Mouse (Mus musculus): ENCODE data around the gene Htra3.

Gene Htra3

DNA sequence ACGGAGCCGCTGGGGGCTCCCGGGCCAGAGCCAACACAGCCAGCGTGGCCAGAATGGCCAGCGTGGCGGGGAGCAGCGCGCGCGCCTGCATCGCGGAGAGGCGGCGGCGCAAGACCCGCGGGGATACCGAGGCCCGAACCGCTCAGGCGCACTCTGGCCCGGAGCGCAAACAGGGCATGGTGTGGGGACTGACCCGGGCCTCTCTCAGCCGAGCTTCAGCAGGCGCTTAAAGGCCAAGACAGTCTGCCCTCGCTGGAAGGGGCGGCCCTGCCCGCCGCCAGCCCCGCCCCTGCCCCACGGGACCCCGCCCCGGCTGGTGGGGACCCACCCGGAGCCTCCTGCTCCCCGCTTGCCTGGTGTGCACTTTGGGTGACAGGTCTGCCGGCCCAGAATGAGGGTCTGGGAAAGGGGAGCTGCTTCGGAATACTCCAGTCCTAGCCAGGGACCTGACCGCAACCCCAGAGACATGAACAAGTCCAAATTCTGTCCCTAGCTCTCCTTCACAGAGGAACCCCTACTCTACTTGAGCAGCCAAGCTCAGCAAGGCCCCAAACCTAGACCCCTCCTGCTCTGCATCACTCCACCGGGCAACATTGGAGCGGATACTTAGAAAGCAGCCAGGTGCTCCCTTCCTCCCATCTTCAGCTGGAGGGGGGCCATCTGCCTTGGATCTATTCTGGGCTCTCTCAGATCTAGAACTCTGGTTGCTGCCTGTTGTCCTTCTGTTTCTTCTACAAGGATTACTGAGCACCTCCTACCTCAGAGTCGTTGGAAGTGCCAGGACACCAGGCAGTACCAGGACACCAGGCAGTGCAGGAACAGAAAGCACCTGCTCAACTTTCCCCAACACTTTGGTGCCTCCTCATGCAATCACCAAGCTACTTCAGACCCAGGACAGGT, at the start of gene Htra3:
TSS of gene Htra3 (minus strand) at position 527 of the 900 bp plus-strand sequence.
- DNase-seq (ENCODE audit: low read depth) = no peak

DNA sequence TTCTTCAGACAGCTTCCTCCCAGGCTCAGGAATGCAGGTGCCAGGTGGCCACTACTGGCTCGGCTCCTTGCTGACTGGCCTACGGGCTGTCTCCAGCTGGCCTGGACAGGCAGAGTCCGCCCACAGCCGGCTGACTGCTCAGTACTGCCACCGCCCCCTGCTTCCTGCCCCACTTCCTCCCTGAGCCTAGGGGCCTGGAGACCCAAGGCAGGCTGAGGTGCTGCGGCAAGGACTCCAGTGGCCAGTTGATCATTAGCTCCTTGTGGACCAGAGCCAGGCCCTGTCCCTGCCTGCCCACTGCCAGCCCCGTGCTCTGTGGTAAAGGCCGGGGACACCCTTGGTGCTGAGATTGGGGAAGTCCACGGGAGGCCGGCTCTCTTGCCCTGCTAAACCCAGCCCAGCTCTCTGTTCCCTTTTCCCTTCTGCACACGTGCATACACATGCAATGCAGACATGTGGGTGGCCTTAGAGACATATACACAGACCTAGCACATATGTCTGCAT, 49.4 kb upstream of the Htra3 start:
- DNase-seq (ENCODE audit: low read depth) = peak; percentile 79

DNA sequence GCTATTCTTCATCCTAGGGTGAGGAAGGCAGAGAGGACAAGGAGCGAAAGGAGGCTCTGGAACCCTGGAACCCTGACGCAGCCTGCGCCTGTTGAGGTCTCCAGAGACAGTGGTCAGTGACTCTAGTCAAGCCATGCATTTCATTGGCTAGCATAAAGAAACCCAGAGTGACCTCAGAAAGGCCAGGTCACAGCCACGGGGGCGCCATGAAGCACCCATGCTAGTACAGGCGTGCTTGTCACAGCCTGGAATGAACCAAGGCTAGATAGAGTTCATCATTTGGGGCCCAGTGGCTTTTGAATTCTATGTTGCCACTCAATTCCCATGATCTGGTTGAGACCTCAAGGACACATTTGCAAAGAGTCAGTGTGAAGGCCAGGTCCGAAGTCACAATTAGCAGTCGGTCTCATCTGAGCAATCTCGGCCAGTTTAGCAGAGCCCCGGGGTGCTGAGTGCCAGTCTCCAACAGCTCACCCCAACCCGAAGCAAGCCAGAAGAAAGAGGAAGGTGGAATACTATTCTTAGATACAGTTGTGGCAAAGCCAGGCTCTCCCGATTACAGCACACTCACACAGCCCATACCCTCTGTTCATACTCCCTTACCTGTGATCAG, 48.9 kb upstream of the Htra3 start:
- no peak for DNase-seq (ENCODE audit: low read depth)

DNA sequence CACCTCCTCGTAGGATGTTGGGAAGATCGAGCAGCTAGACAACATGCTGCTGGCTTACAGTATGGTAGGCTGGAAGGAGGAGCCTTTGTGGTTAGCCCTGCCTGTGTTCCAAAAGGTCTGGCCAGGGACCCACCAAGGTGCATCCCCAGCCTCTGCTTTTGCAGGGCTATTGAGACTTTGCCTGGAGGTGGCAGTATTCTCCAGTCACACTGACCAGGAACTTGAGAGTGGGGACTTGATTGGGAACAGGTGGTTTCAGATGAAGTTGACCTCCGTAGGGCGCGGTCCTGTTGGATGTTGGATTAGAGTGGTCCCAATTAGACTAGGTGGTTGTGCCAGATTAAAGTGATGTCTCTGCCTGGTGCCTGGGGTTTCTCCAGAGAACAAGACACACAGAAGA, 47.9 kb upstream of the Htra3 start:
- no peak for DNase-seq (ENCODE audit: low read depth)

DNA sequence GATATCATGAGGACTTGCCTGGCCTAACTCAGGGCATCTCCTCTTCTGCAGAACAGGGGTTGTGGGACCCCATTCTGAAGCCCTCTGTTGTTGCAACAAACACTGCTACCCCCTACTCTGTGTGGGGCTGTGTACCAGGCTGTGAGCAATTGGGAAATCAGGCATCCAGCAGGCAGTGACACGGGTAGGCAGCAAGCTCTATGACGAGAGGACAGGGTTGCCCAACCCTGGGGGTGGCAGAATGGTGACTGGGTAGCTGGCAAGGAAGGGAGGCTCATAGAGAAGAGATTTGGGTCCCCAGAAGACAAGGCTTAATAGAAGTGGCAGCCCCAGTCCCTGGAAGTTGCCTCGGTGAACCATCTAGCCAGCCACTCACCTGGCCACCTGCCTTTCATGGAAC, 46.3 kb upstream of the Htra3 start:
- DNase-seq (ENCODE audit: low read depth) = no peak

DNA sequence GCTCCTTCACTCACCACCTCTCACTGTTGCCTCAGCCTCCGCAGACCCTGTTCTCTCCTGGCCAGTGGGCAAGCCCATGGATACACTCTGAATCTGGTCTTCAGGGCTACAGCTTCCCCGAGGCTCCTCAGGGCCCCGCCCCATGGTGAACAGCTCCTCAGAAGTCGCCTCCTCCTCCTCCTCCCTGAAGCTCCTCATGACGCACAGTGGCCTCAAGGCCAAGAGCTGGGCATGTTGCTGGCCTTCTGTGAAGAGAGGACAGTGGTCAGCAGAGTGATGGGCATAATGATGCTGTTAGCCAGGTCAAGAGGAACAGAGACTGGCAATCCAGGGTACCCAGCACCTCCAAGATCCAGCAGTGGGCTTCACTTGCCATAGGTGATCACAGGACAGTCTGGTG, 44.3 kb upstream of the Htra3 start:
- DNase-seq (ENCODE audit: low read depth) = no peak

DNA sequence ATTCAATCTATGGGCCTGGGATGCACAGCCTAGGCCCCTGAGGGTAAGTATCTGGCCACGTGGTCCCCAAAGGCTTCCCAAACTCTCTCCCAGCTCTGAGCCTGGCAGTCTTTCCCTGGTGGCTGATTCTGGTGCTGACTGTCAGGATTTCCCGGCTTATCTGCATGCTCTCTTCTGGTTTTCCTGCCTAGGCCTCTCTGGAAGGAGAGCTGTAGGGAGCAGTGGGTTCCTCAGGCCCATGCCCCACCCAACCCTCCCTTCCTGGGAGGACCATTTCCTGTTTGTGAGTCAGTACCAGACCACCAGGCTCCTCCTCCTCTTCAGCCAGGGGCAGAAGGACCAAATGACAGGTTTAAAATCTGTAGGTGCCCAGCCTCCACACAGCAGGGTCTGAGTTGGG, 43.1 kb upstream of the Htra3 start:
- DNase-seq (ENCODE audit: low read depth) = peak; percentile 56

DNA sequence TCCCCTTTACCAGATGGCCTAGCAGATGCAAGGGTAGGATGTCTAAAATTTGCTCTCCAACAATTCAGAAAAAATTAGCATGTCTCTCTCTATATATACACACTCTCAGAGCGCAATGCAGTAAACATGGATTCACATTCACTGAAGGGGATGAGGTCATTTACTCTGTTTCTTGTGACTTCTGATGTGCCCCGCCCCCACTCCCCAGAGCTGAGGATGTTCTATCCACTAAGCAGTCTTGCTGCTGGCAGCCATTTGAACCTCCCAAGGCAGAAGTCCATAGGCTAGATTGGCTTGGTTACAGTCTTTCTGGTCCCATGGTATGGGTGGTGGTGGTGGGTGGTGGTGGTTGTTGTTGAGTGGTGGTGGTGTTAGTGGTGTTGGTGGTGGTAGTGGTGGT, 42.4 kb upstream of the Htra3 start:
- DNase-seq (ENCODE audit: low read depth) = no peak

DNA sequence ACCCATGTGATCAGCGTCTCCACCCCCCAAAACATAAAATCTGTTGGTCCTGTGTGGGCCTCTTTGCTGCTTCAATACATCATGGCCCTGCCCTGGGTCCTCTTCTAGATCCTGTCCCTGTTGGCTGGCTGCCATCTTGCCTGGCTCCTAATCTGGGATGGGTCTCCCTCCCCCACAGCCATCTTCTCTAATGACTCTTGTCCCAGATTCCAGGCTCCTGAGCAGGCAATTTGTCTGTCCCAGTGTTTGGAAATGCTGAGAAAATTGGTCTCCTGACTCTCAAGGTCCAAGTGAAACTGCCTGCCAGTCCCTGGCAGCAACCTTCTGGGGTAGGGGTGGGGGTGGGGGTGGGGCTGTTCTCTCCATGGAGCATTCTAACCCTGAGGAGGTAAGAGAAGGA, 40.3 kb upstream of the Htra3 start:
- DNase-seq (ENCODE audit: low read depth) = no peak

DNA sequence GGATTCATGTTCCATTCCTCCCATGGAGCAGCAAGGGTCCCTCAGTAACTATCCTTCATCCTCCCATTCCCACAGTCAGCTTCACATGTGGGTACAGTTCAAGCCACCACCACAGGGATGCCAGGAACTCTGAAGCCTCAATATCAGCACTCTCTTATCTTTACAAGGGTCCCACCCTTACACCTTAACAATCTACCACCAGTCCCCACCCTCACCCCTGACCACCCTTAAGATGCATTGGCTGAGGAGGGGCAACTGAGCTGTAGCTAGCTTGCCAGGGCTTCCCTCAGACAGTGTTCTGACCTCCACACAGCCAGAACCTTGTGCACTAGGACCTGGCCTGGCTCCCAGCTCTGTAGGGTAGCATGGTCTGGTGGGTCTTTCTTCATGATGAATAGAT, 39.8 kb upstream of the Htra3 start:
- no peak for DNase-seq (ENCODE audit: low read depth)

DNA sequence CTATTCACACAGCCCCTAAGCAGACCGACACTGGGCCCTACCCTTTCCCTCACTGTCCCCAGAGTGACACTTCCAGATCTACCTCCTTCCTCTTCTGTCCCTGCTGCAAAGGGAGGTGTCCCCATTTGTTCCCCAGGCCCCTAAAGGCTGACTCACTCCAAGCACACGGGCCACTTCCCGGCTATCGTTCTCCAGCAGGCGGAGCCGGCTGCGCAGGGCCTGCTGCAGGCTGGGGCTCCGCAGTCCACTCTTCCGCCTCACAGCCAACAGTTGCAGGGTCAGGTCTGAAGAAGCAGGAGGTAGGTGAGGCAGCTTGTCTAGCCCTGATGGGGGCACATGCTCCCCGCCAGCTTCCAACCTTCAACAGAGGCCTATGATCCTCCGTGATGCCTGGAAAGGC, 39.2 kb upstream of the Htra3 start:
- DNase-seq (ENCODE audit: low read depth) = no peak

DNA sequence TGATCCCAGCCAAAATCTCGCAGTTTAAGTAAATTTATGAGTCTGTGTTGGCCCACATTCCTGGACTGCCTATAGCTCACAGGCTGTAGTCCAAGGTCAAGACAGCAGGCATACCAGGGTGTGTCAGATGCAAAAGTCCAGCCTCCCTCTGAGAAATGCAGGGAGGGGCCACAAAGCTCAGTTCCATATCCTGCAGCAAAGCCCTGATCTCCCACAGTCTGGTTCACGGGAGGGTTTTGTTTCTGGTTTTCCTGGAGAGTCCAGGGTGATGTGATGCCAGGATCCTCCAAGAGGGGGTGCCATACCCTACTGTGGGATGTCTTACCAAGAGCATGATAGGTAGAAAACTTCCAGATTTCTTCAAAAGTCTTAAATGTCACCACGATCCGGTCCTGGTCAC, 38.4 kb upstream of the Htra3 start:
- DNase-seq (ENCODE audit: low read depth) = peak; percentile 42

DNA sequence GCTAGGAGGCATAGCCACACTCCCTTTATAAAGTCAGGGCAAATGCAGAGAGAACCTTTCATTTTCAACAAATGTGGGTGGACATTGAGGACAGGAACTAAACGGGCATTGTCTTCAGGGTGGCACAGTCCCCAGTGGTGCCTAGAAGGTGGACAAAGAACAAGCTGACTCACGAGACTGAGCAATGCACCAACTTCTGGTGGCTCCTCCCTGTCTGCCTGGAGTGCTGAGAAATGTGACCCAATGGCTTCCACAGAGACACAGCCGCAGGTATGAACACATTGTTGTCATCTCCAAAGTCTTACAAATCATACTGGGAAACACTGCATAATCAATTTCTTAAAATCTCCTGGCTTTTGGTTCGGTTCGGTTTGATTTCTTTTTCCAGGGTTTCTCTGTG, 37.9 kb upstream of the Htra3 start:
- DNase-seq (ENCODE audit: low read depth) = no peak

DNA sequence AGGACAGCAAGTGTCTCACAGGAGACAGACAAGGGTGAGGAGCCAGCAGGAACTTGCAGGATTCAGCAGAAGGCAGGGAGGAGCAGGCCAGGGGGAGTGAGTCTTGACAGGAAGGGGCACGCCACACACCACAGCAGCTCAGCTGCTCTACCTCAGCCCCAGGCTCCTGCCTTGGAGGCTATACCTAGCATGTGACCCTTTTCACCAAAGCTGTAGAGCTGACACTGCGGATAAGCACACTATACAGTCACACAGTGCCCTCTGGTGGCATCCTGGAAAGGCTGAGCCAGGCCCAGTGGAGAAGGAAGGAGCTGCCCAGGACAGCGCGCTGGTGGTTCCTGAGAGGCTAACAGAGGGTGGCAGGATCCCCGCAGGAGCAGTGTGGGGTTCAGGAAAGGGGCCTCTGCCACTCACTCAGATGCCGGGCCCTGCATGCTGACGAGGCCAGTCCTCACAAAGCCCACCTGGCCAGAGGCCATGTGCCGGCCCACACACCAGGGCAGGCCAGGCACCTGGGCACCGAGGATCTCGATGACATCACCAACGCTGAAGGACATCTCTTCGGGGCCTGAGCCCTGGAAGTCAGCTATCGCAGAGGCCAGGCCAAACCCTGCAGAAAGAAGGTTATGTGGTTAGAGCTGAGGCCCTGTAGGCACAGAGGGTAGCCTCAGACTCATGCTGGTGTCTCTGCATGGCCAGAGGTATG, 34.2 kb upstream of the Htra3 start:
- peak; percentile 87 for DNase-seq (ENCODE audit: low read depth)

DNA sequence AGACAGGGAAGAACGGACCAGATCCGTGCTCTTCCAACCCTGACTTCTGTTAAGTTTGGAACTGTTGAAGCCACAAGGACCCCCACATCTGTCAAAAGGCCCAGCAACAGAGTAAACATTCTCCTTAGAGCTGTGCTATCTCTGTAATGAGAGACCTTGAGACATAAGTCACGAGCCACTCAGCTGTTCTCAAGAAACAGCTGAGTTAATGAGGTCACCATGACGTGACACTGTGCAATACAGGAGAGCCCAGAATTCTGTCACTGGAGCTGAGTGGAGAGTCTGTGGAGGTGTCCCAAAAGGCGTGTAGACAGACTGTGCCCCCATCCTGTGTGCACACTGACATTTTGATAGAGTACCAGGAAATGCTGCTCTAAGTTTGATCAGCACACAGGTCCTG, 32.9 kb upstream of the Htra3 start:
- DNase-seq (ENCODE audit: low read depth) = no peak

DNA sequence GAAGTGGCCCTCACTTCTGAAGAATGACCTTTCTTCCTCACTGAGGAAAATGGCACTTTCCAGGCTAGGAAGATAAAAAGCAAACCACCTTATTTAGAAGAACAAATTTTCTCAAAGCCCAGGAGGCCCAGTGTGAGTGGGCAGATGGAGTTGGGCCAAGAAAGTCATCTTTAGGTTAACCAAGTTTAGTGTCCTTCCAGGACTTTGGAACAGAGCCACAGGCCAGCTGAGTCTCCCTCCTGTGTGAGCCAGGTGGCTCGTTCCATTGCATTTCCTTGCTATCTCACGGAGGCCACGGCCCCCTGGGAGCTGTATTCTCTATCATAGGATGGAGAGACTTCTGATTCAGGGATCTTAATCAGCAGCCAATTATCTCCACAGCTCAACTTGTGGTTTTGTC, 31.3 kb upstream of the Htra3 start:
- DNase-seq (ENCODE audit: low read depth) = no peak

DNA sequence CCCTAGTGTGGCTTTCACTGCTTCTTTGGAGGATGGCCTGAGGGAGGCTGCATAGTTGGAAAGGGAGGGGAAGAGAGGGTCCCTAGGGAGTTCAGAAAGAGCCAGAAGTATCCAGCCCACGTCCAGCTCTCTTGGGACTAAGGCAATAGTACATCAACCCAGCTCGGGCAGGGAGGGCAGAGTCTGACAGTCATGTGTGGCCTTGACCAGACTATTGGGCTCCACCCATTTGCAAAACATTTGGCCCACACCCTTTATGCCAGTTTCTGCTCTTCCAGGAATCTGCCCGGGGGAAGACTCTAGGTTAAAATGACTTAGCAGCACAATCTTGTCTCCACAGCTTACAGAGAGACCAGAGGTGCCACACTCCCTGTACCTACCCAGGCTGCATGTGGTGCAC, 30.9 kb upstream of the Htra3 start:
- DNase-seq (ENCODE audit: low read depth) = no peak

DNA sequence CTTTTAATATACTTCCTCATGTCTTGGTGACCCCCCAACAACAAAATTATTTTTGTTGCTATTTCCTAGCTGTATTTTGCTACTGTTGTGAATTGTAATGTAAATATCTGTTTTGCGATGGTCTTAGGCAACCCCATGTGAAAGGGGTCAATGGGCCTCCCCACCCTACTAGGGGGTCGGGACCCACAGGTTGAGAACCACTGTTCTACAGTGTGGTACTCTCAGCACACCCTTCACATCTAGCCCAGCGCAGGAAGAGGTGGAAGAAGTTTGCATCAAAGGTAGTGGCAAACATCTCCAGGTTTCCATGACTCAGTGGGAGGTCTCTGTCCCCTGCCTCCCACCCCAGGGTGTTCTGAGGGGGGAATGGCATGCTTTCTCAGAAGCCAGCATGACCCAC, 25.8 kb upstream of the Htra3 start:
- DNase-seq (ENCODE audit: low read depth) = no peak

DNA sequence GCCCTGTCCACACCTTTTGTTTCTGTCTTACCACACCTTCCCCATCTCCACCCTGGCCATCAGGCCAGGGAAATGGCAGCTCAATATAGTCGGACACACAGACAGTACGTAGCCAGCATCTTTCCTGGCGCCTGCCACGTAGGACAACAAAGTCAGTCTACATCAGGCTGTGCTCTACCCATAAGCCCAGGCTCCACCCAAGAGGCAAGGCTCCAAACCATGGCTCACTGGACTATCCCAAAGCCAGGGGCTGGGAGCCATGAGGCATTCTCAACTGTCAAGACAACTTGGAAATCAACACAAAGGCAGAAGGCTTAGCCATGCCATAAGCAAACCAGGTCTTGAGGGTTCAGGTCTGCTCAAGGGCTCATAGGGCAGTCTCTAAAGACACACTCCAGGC, 24.2 kb upstream of the Htra3 start:
- DNase-seq (ENCODE audit: low read depth) = no peak

DNA sequence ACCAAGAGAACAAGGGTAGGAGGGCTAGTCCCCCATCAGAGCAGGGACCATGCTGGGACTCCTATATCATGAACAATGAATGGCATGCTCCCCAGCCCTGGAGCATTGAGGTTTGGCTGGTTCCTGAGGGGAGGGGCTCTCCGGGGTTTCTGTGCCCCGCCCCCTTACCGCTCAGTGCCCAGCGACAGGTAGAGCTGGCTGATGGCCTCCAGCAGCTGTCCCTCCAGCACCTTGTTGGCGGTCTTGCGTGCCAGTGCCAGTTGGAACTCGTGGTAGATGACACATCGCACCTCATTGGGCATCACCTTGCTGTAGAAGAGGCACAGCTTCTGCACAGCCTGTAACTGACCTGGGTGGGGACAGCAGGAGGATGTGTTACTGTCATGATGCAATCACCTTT, 23.6 kb upstream of the Htra3 start:
- DNase-seq (ENCODE audit: low read depth) = no peak

DNA sequence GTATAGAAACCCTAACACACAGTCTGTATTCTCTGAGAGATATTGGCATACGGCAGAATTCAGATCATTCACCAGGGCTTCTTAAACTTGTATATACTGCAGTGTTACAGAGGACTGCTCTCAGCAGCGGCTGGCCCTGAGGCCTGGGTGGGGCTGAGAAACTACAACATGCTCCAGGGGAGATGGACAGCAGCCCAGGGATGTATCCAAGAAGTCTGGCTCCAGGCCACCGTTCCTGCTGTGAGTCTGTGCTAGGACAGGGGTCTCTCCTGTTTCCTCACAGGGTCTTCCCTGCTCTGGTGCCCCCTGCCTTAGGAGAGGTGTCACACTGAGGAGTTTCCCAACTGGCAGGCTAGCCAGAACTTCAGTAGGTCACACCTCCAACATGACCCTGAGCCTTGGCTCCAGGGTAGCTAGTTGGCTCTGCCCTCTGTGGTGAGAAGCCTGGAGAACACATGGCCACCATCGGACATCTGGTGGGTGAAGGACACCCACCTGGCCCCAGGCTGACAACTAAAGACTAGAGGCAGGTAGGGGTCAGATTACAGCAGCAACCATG, 23.1 kb upstream of the Htra3 start:
- DNase-seq (ENCODE audit: low read depth) = no peak

DNA sequence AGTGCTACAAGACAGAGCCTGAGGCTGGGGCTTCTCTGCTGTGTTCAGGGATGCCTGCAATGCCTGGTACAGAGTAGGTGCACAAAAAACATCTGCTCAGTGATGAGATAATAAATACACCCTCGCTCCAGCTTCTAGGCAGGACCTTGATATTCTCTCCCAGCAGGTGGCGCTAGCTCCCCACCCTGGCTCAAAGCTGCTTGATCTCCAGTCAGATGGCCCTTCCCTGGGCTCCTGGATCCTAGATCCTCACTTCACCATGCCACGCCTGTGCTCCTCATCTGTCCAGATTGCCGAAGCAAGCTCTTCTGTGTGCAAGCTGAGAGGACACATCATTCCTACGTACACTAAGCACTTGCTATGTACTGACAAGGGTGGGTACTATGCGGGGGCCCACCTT, 21.5 kb upstream of the Htra3 start:
- peak; percentile 68 for DNase-seq (ENCODE audit: low read depth)

DNA sequence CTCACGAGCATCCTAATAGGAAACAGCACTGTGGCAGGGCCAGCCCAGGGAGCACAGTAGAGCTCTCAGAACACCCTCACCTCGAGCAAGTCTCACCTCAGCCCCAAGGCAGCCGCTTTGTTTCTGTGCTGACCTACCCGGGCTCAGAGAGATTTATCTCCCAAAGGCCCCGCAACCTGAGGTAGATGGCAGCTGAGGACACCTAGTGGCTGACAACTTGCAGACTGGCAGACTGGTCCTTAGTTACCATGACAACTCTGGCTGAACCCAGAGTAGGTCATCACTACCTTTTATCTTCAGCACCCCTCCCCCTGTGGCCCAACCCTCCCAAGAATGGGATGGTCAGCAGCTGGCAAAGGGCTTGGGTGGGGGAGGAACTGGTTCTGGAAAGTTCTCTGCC, 16.2 kb upstream of the Htra3 start:
- DNase-seq (ENCODE audit: low read depth) = peak; percentile 52

All from 416B (cell line).